Mouse (Mus musculus): ENCODE results near the gene Dcdc2c. TPM values are rescaled to one million over a fixed set of nuclear protein-coding genes. Genes with fewer than 3 reads are reported as not detected.

Dcdc2c gene
- polyA plus RNA-seq (2016; fragmentation: Nextera tagmentation; extraction: Ambion mirVana): 0.14 and 0.24 TPM in 2 replicates

DNA sequence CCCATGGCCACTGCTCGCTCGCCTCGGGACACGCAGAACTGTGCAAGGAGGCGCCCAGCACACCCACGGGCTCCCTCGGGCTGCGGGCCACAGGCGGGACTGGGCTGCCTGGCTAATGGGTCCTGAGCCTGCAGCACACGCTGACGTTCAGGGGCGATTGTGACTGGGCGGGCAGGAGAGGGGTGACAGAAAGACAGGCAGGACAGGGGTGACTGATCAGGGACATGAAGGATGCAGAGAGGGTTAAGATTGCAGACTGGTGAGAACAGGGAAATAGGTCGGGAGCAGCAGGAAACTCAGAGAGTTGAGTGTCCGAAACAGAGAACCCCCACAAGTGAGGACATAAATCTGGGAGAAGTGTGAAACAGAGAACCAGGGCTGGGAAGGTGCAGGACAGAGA is at the start of gene Dcdc2c:
Gene Dcdc2c, minus strand, starts transcription at position 101 of the 400 bp plus-strand sequence.
- H3K4me3 ChIP-seq: no peak within 1 kb of the TSS
- no peaks in the 10 kb centered on the region for H3K36me3 ChIP-seq (replicated peaks)
- no peaks in the 10 kb centered on the region for H3K9me3 ChIP-seq
- 78% methylated on average over 15 of the region's 15 CpGs for WGBS
- H3K27ac ChIP-seq (replicated peaks): no peak within 1 kb of the TSS
- H3K4me1 ChIP-seq: no peaks in the 10 kb centered on the region
- DNase-seq (ENCODE audit: low spot score): no peak
- H3K27me3 ChIP-seq (replicated peaks; ENCODE audit: low read depth, poor library complexity, severe bottlenecking): peaks cover 19% of the 10 kb centered on the region

DNA sequence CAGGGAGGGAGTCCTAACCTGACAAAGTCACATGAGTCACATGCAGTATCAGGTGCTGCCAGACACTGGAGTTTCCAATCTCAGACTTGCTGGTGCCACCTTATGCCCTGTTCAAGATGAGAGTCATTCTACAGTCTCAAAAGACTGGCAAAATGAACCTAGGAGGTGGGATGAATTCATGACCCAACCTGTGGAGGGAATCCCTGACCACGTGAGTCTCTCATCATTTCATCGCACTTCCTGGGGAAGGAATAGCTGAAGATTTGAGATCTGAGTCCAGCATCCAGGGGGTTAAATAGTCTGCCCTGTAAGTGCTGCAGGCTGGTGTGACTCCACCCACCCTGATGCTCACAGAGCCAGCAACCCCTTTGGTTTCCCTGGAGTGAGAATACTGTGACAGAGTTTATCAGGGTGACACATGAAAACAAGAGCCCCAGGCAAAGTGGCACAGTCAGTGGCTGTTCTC is 46.4 kb upstream of the Dcdc2c start:
- H3K27me3 ChIP-seq (replicated peaks; ENCODE audit: low read depth, poor library complexity, severe bottlenecking): no peaks in the 10 kb centered on the region
- no peak overlapping the region for H3K4me3 ChIP-seq
- DNase-seq (ENCODE audit: low spot score): no peak
- H3K36me3 ChIP-seq (replicated peaks): no peaks in the 10 kb centered on the region
- H3K27ac ChIP-seq (replicated peaks): no peak overlapping the region
- WGBS: 51% methylated on average over 2 of the region's 2 CpGs
- no peaks in the 10 kb centered on the region for H3K9me3 ChIP-seq
- H3K4me1 ChIP-seq: peaks cover 12% of the 10 kb centered on the region

DNA sequence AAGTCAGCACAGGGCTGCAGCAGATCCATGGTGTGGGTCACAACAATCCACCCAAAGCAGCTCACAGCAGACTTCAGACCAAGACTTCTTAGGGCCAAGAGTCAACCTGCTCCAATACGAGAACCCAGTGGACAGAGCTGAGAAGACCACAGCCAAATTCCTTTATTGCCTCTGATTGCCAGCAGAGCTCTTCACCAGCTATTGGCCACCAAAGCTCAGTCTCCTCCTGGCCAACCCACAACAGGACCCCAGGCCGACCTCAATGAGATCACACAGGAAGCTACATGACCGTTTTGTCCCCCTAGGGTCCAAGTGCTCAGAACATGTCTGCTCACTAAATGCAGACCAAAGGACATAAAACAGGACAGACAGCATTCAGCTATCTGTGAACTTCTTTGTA is 45.9 kb upstream of the Dcdc2c start:
- Histone ChIP-seq H3K4me1 (peaks cover 12% of the 10 kb centered on the region), H3K36me3 (replicated peaks) (no peaks in the 10 kb centered on the region), H3K4me3 (no peak overlapping the region), H3K27ac (replicated peaks) (no peak overlapping the region), H3K27me3 (replicated peaks; ENCODE audit: low read depth, poor library complexity, severe bottlenecking) (no peaks in the 10 kb centered on the region), H3K9me3 (no peaks in the 10 kb centered on the region)
- no peak for DNase-seq (ENCODE audit: low spot score)
- WGBS: 67% methylated on average over 3 of the region's 3 CpGs

DNA sequence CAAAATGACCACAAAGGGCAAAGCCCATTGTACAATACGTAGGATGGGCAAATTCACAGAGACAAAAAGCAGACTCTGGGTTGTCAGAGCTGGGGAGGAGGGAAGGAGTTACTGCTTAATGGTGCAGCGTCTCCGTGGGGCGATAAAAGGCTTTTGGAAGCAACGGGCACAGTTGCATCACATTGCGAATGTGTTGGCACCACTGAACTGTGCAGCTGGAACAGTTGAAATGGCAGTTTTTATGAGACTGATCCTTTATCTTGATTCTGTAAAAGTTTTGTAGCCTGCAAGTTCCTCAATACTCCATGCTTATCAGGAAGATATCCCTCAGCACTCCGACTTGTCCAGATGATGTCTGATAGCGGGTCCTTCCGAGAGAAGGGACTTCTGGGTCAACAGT is 45.5 kb upstream of the Dcdc2c start:
- no peaks in the 10 kb centered on the region for H3K27me3 ChIP-seq (replicated peaks; ENCODE audit: low read depth, poor library complexity, severe bottlenecking)
- H3K4me1 ChIP-seq: peaks cover 16% of the 10 kb centered on the region
- WGBS: 87% methylated on average over 9 of the region's 9 CpGs
- no peak for DNase-seq (ENCODE audit: low spot score)
- no peaks in the 10 kb centered on the region for H3K36me3 ChIP-seq (replicated peaks)
- no peak overlapping the region for H3K27ac ChIP-seq (replicated peaks)
- H3K9me3 ChIP-seq: no peaks in the 10 kb centered on the region
- H3K4me3 ChIP-seq: no peak overlapping the region

DNA sequence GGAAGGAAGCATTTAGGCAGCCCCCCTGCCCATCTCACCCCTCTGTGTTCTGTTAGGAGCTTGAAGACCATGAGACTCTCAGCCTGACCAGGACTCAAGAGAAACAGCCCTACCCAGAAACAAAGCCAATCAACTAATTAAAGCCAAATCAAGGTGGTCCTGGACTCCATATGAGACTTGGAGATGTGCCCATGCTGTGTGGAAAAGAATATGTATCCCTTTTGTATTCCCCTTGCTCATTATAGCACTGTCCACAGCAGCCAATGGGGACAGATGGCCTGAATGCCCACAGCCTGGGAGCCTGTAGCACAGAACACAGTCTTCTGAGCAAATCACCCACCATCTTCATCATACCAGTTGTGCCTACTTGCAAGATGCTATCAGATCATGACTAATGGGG is 44.7 kb upstream of the Dcdc2c start:
- Histone ChIP-seq H3K9me3 (no peaks in the 10 kb centered on the region), H3K27me3 (replicated peaks; ENCODE audit: low read depth, poor library complexity, severe bottlenecking) (no peaks in the 10 kb centered on the region), H3K36me3 (replicated peaks) (no peaks in the 10 kb centered on the region), H3K27ac (replicated peaks) (no peak overlapping the region), H3K4me1 (peaks cover 11% of the 10 kb centered on the region), H3K4me3 (no peak overlapping the region)
- DNase-seq (ENCODE audit: low spot score): no peak

DNA sequence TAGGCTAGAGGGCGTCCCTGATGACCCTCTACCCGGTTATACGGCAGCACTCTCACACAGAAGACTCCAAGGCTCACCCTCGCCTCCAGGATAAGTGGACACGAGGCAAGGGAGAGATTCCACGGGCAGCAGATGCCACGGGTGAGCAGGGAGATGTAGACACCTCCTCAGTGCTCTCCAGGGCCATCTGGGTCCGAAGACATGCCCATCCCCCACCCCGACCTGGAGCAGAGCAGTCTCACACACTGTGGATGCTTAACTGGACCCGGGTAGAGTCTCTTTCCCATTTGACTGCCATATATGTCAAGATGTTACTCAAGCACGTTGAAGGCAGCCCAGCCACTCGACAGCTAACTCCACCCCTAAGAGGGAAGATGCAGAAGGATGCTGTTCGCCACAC is 38.2 kb upstream of the Dcdc2c start:
- Histone ChIP-seq H3K9me3 (no peaks in the 10 kb centered on the region), H3K4me1 (peaks cover 14% of the 10 kb centered on the region), H3K27me3 (replicated peaks; ENCODE audit: low read depth, poor library complexity, severe bottlenecking) (peaks cover 32% of the 10 kb centered on the region), H3K27ac (replicated peaks) (no peak overlapping the region), H3K4me3 (no peak overlapping the region), H3K36me3 (replicated peaks) (no peaks in the 10 kb centered on the region)
- 51% methylated on average over 13 of the region's 13 CpGs for WGBS
- DNase-seq (ENCODE audit: low spot score): no peak

DNA sequence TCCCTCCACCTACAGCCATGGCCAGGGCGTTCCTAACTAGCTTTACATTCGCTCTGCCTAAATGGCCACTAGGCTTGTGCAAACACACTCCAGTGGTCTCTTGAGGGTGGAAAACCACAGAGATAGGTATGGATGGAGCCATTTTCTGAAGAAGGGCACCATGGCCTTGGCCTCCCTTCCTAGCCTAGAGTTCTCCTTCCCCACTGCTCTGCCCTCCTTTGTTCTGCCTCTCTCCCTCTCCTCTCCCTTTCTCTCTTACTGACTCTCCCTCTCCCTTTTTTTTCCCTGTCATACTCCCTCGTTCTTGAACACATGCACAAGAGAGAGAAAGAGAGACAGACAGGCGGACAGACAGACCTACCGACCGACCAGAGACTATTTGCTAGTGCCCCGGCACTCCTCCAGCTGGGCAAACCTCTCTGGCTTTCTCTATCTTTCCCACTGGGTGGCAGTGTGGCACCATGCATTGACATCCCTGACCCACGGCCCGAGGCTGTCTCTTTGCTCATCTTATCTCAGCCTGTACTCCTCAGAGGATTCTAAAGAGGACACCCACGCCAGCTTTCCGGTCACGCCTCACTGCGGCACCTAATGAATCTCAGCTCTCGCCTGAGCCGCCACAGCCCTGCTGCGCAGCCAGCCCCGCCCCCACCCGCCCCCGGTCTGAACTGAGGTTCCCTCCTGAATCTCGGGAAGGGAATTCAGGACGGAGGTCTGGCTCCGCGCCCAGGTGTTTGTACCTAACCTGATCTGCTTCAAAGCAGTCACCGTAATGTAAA is 37.1 kb upstream of the Dcdc2c start:
- peak overlapping the region; percentile 62 for H3K4me3 ChIP-seq
- H3K4me1 ChIP-seq: peaks cover 14% of the 10 kb centered on the region
- peak overlapping the region; percentile 48 for H3K27ac ChIP-seq (replicated peaks)
- no peaks in the 10 kb centered on the region for H3K9me3 ChIP-seq
- H3K36me3 ChIP-seq (replicated peaks): no peaks in the 10 kb centered on the region
- peaks cover 32% of the 10 kb centered on the region for H3K27me3 ChIP-seq (replicated peaks; ENCODE audit: low read depth, poor library complexity, severe bottlenecking)
- peak; percentile 81 for DNase-seq (ENCODE audit: low spot score)
- WGBS: 9% methylated on average over 24 of the region's 24 CpGs

DNA sequence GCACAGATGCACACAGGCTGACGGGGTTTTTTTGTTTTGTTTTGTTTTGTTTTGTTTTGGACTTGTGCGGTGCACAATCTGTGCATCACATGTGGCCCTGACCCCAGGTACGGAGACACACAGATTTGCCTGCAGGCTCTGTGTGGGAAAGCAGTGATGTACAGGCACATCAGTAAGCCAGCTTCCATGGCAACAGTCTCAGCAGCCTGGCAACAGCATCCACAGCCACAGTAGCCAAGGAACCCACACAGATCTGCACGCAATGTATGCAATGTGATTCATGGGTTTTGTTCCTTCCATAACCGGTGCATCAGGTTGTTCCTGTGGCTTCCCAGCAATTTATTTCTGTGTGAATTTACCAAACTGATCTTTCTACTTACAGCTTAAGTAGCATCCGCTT is 35.8 kb upstream of the Dcdc2c start:
- peaks cover 32% of the 10 kb centered on the region for H3K27me3 ChIP-seq (replicated peaks; ENCODE audit: low read depth, poor library complexity, severe bottlenecking)
- peaks cover 12% of the 10 kb centered on the region for H3K4me1 ChIP-seq
- DNase-seq (ENCODE audit: low spot score): no peak
- H3K36me3 ChIP-seq (replicated peaks): no peaks in the 10 kb centered on the region
- H3K4me3 ChIP-seq: no peak overlapping the region
- H3K9me3 ChIP-seq: no peaks in the 10 kb centered on the region
- 79% methylated on average over 6 of the region's 6 CpGs for WGBS
- H3K27ac ChIP-seq (replicated peaks): no peak overlapping the region

DNA sequence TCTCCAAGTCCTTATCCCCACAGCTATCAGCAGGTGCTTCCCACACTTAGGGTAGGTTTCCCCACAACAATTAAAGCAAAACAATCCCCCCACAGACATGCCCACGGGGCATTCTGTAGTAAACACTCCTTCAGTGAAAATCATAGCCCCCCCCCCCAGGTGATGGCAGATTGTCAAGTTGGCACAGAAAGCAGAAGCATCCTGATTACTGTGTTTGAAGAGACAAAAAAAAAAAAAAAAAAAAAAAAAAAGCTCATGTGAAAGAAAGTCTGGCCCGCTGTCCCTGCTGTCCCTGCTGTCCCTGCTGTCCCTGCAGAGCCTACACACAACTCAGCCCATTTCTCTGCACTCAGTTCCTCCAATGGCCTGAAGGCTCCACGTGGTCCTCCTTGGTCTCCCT is 31.8 kb upstream of the Dcdc2c start:
- DNase-seq (ENCODE audit: low spot score): no peak

DNA sequence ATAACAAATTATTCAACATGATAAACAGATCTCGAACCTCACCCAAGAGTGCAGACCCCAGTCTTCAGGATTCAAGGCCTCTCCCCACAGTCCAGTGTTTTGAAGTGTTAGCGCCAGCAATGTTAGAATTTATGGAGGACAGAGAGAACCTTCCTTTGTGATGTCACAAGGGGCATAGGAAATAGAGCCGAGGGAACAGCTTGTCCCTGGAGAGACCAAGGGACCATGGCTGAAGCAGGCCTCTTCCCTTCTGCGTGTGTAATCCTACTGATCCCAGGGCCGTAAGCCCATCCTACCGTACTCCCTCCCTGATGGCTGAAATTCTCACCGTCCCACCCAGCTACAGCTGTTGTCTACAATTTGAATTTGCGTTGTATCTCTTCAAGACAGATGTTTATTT is 30.2 kb upstream of the Dcdc2c start, which contains the start of gene Allc:
Gene Allc, minus strand, starts transcription at position 101 of the 400 bp plus-strand sequence.
- no peak for DNase-seq (ENCODE audit: low spot score)
- Histone ChIP-seq H3K36me3 (replicated peaks) (no peaks in the 10 kb centered on the region), H3K9me3 (no peaks in the 10 kb centered on the region), H3K4me3 (no peak within 1 kb of the TSS), H3K27me3 (replicated peaks; ENCODE audit: low read depth, poor library complexity, severe bottlenecking) (no peaks in the 10 kb centered on the region), H3K4me1 (no peaks in the 10 kb centered on the region), H3K27ac (replicated peaks) (no peak within 1 kb of the TSS)
- 87% methylated on average over 8 of the region's 8 CpGs for WGBS

More for the DNA sequence above, 31.8 kb upstream of the Dcdc2c start:
- no peaks in the 10 kb centered on the region for H3K4me1 ChIP-seq
- no peaks in the 10 kb centered on the region for H3K9me3 ChIP-seq
- no peak overlapping the region for H3K27ac ChIP-seq (replicated peaks)
- H3K27me3 ChIP-seq (replicated peaks; ENCODE audit: low read depth, poor library complexity, severe bottlenecking): peaks cover 12% of the 10 kb centered on the region
- no peaks in the 10 kb centered on the region for H3K36me3 ChIP-seq (replicated peaks)
- 65% methylated on average over 3 of the region's 3 CpGs for WGBS
- no peak overlapping the region for H3K4me3 ChIP-seq

DNA sequence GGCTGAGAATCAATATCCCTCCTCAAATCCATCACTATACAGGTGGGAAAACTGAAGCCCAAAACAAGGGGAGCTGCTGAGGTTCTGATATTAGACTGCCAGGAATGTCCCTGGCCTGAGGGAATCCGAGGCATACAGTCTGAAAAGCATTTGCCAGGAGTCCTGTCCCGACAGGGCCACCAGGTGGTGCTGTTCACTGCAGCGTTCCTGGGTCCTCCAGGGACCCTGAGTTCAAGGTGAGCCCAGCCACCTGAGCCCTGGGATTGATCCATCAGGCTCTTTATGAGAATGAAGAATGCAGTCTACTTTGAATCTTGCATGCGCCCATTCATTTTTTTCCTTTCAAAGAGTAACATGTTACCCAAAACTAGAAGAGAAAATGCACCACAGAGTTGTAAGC is 26.9 kb upstream of the Dcdc2c start:
- H3K9me3 ChIP-seq: no peaks in the 10 kb centered on the region
- no peaks in the 10 kb centered on the region for H3K27me3 ChIP-seq (replicated peaks; ENCODE audit: low read depth, poor library complexity, severe bottlenecking)
- peak; percentile 48 for DNase-seq (ENCODE audit: low spot score)
- no peaks in the 10 kb centered on the region for H3K4me1 ChIP-seq
- H3K27ac ChIP-seq (replicated peaks): no peak overlapping the region
- no peak overlapping the region for H3K4me3 ChIP-seq
- WGBS: 34% methylated on average over 4 of the region's 4 CpGs
- H3K36me3 ChIP-seq (replicated peaks): no peaks in the 10 kb centered on the region

DNA sequence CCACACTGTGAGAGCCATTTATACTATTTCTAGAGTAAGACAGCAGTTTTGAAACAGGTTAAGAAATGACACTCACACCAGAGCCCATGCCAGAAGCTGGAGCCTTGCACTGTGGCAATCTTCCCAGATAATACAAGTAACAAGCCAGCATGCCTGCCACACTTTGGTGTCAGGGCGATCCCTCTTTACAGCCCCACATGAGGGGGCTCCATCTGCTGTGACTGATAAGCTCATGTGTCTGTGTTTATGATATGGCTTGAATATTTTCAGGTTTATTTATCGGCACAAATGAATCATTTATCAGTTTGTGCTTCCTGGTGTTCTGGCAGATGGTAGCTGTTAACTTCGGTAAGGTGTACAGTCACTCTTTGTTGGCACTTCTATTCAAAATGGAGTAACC is 25.9 kb upstream of the Dcdc2c start:
- 90% methylated on average over 3 of the region's 3 CpGs for WGBS
- no peak for DNase-seq (ENCODE audit: low spot score)

DNA sequence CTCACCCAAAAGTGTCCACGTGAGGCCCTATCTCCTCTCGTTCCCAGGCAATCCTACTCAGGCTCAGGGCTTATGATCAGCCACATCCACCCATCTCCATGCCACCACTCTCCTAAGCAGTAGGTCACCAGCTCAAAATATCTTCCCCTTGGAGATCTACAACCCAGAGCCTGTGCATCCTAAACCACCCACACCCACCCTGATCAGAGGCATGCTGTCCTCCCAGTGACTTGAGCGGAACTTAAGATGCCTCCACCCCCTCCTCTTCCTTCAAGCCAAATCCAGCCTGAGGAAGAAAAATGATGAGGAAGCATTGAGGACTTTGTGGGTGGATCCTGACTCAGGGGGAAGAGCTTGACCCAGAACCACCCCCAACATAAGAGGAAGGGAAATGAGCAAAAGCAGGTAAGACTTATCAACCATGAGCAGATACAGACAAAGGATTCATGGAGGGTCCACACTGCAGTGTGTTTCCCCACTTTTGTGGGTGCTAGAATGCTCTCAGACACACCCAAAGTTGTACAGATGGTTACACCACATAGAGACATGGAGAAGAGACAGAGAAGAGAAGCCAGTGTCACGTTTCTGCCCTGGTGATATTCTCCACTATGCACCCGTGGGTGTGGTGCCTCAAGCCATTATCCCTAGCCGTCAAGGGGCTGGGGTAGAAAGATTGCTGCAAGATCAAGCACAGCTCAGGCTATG is 23.3 kb upstream of the Dcdc2c start:
- DNase-seq (ENCODE audit: low spot score): no peak
- Histone ChIP-seq H3K27me3 (replicated peaks; ENCODE audit: low read depth, poor library complexity, severe bottlenecking) (no peaks in the 10 kb centered on the region), H3K9me3 (0 out of 2 replicates have a peak, but pooled peaks cover 4% of the 10 kb centered on the region), H3K4me1 (no peaks in the 10 kb centered on the region), H3K27ac (replicated peaks) (no peak overlapping the region), H3K4me3 (no peak overlapping the region), H3K36me3 (replicated peaks) (no peaks in the 10 kb centered on the region)
- WGBS: 78% methylated on average over 6 of the region's 6 CpGs

More for the DNA sequence above, 25.9 kb upstream of the Dcdc2c start:
- Histone ChIP-seq H3K4me1 (no peaks in the 10 kb centered on the region), H3K27ac (replicated peaks) (no peak overlapping the region), H3K9me3 (0 out of 2 replicates have a peak, but pooled peaks cover 4% of the 10 kb centered on the region), H3K4me3 (no peak overlapping the region), H3K27me3 (replicated peaks; ENCODE audit: low read depth, poor library complexity, severe bottlenecking) (no peaks in the 10 kb centered on the region), H3K36me3 (replicated peaks) (no peaks in the 10 kb centered on the region)

Data from embryonic facial prominence, embryonic 10.5 days (tissue).